Mouse (Mus musculus) heart, adult 2 months (tissue): ENCODE results near the gene Izumo1r. TPM values are rescaled to one million over a fixed set of nuclear protein-coding genes. Genes with fewer than 3 reads are reported as not detected.

Experiments
- DNase-seq, 2 experiments: peaks; one replicate each; pipeline ENCODE4 v3.0.0; 2021
- H3K27ac ChIP-seq: fragments of 200-600 bp; 2 replicates; pipeline ENCODE4 v1.8.1; 2022
- H3K27me3 ChIP-seq: fragments of 200-500 bp; 2 replicates; pipeline ENCODE4 v1.6.1; 2012; ENCODE audit warnings: mild to moderate bottlenecking, low read length, inconsistent platforms, mixed read lengths; ENCODE audit not compliant: control insufficient read depth, insufficient read depth
- H3K36me3 ChIP-seq: fragments of 200-500 bp; 2 replicates; pipeline ENCODE4 v1.6.1; 2012; ENCODE audit warnings: low read length, inconsistent platforms; ENCODE audit not compliant: control insufficient read depth, insufficient read depth
- H3K4me1 ChIP-seq: fragments of 200-500 bp; 2 replicates; pipeline ENCODE4 v1.6.1; 2011; ENCODE audit warnings: low read length; ENCODE audit not compliant: control insufficient read depth, insufficient read depth
- H3K4me3 ChIP-seq: fragments of 200-600 bp; 2 replicates; pipeline ENCODE4 v1.8.1; 2022
- H3K79me2 ChIP-seq: fragments of 200-500 bp; replicated peaks from 2 replicates; pipeline ENCODE4 v1.6.1; 2012; ENCODE audit warnings: mild to moderate bottlenecking, inconsistent platforms, low read length, moderate library complexity, mixed read lengths; ENCODE audit not compliant: control insufficient read depth, insufficient read depth
- H3K9ac ChIP-seq: fragments of 200-500 bp; 2 replicates; pipeline ENCODE4 v1.6.1; 2012; ENCODE audit warnings: low read depth, mild to moderate bottlenecking, control low read depth, inconsistent platforms, low read length, mixed read lengths
- CTCF ChIP-seq: fragments of 200-600 bp; IDR thresholded peaks from 2 replicates; pipeline ENCODE4 v1.8.1; 2022; ENCODE audit warnings: antibody characterized with exemption, mild to moderate bottlenecking, moderate library complexity
- EP300 ChIP-seq: fragments of 200-500 bp; IDR thresholded peaks from 2 replicates; pipeline ENCODE4 v1.6.1; 2011; ENCODE audit warnings: low read depth, low read length, control low read depth; ENCODE audit not compliant: insufficient read depth
- POLR2A ChIP-seq: fragments of 200-500 bp; IDR thresholded peaks from 2 replicates; pipeline ENCODE4 v1.6.1; 2011; ENCODE audit warnings: mild to moderate bottlenecking, low read depth, low read length, control low read depth; ENCODE audit not compliant: insufficient read depth
- WGBS: fragments of 180-500 bp; shearing (Covaris S2); methylation state at CpG from one replicate; pipeline ENCODE4 v1.1.7; 2018; 5-methylcytosine and 5-hydroxymethylcytosine counted together
- intact Hi-C: fragments of 180-260 bp; cut with DNase I; formaldehyde crosslinking; loops from one replicate; pipeline ENCODE4 v1.15.1; 2025
- polyA plus RNA-seq: library from polyadenylated mRNA; depleted of rRNA; stranded (reverse); fragments of >200 nt; gene quantifications from 2 replicates; pipeline ENCODE4 v1.2.3, GENCODE M21; 2012
- total RNA-seq, 2 experiments: library from RNA; stranded (reverse); gene quantifications; 2 replicates each; pipeline ENCODE4 v1.2.3; 2021

Gene Izumo1r
- total and polyA plus RNA-seq, 3 experiments: 0.29 TPM; not detected in 2

DNA sequence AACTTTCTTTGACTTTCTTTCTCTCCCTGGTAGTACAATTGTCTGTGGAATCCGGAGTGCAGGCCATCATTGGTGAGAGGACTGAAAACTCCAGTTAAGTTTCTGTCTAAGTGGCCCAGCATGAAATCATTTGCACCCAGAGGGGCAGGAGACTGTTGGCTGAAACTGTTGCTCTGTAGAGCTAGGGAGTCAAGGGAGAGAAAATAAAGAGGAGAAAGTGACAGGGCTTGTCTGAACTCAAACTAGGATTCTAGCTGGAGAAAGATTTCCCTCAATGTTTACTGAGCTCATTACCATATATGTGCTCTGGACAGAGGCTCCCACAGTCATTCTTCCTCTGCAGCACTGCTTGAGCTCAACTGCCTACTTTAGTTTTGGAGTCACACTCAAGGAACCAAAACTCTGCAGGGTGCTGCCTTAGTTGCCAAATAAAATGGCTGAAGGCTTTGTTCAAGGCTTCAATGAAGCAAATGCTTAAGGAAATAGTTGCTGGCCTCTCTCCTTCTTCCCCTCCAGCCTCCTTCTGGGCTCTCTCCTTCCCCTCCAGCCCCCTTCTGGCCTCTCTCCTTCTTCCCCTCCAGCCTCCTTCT, 18.3 kb upstream of the Izumo1r start:
- no peaks in the 10 kb centered on the region for H3K79me2 ChIP-seq
- H3K27ac ChIP-seq: no peak overlapping the region
- intact Hi-C loops: no loop called here
- H3K36me3 ChIP-seq: no peaks in the 10 kb centered on the region
- DNase-seq: no peak
- H3K4me3 ChIP-seq: no peak overlapping the region
- TF ChIP-seq POLR2A (no peak), CTCF (no peak), EP300 (no peak)
- H3K4me1 ChIP-seq: no peaks in the 10 kb centered on the region
- WGBS: 35% methylated on average over 1 of the region's 1 CpGs
- peaks cover 2% of the 10 kb centered on the region; the same call in 1 of the 2 replicates for H3K27me3 ChIP-seq
- H3K9ac ChIP-seq: no peak overlapping the region

DNA sequence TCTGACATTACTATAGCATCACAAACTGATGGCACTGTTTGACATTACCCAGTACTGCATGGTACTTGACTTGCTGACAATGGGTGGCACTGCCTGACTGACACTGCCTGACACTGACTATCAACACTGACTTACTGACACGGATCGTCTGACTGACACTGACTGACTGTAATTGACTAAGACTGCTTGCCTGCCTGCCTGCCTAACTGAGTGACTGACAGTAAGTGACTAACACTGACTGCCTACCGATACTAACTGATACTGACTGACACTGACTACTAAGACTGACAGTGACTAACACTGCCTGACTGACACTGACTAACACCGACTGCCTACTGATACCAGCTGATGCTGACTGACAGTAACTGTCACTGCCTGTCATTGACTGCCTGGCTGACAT, 17.5 kb upstream of the Izumo1r start:
- no peak overlapping the region for H3K9ac ChIP-seq
- no peak for TF ChIP-seq EP300
- TF ChIP-seq POLR2A: no peak
- no peak for TF ChIP-seq CTCF
- intact Hi-C loops: no loop called here
- H3K27ac ChIP-seq: no peak overlapping the region
- DNase-seq: no peak
- whole genome bisulfite sequencing: 41% methylated on average over 4 of the region's 4 CpGs
- H3K36me3 ChIP-seq: no peaks in the 10 kb centered on the region
- peaks cover 2% of the 10 kb centered on the region; the same call in 1 of the 2 replicates for H3K27me3 ChIP-seq
- no peak overlapping the region for H3K4me3 ChIP-seq
- H3K79me2 ChIP-seq: no peaks in the 10 kb centered on the region
- H3K4me1 ChIP-seq: no peaks in the 10 kb centered on the region

DNA sequence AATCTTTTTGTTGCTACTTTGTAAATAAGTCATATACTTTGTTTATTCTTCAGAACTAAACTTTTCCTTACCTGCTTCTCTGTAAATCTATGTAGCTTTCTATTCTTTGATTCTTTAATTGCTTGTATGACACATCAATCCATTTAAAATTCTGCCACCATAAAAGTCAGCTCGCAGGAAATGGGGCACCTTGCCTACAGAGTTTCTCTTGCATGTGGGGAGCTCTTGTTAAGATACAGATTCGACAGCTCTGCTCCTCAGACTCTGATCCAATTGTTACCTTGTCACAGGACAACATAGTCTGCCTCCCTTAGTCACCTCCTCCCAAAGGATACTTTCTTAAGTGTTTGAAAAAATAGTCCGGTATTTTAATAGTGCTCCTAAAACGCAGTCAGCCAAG, 16.9 kb upstream of the Izumo1r start:
- H3K79me2 ChIP-seq: no peaks in the 10 kb centered on the region
- no peak overlapping the region for H3K4me3 ChIP-seq
- no peak for DNase-seq
- H3K27ac ChIP-seq: no peak overlapping the region
- no peaks in the 10 kb centered on the region for H3K4me1 ChIP-seq
- no peak overlapping the region for H3K9ac ChIP-seq
- intact Hi-C loops: no loop called here
- WGBS: 80% methylated on average over 4 of the region's 4 CpGs
- peaks cover 2% of the 10 kb centered on the region; the same call in 1 of the 2 replicates for H3K27me3 ChIP-seq
- TF ChIP-seq CTCF: no peak
- no peak for TF ChIP-seq EP300
- TF ChIP-seq POLR2A: no peak
- no peaks in the 10 kb centered on the region for H3K36me3 ChIP-seq

DNA sequence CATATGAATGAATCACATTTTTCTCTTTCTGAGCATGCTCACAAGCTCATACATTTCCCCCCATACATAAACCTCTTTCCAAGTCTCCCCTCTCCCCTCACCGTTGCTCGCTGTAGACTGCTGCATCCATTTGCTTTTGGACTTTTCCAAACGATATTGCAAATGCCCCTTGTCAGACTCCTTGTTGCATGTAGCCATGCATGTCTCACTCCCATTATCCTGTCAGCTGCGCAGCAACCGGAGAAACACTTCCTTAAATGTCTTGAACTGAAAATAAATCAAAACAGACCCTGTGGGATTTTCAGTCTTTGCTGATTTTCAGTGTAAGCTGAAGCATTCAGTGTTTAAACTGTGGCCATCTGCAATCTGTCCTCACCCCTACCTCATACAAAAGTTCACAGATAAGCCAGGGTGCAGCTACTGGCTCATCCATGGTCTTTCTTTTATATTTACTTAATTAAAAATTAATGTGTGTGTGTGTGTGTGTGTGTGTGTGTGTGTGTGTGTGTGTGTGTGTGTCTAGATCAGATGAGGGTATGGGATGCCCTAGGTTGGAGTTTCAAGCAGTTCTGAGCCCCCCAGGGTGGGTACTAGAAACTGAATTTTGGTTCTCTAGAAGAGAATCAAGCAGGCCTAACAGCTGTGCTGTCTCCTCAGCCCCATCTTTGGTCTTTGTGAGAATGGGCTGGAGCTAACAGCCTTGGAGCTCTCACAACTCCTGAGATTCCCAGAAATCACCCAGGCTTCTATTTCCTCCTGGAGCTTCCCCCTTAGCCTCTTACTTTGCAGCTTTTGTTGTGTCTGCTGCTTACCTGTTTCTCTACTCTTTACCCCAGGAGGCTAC, 15.3 kb upstream of the Izumo1r start:
- no peaks in the 10 kb centered on the region for H3K79me2 ChIP-seq
- no peaks in the 10 kb centered on the region for H3K36me3 ChIP-seq
- WGBS: 48% methylated on average over 5 of the region's 5 CpGs
- H3K4me3 ChIP-seq: no peak overlapping the region
- no peak overlapping the region for H3K27ac ChIP-seq
- no peaks in the 10 kb centered on the region for H3K4me1 ChIP-seq
- no peak for TF ChIP-seq CTCF
- no peak for TF ChIP-seq POLR2A
- TF ChIP-seq EP300: no peak
- no peak overlapping the region for H3K9ac ChIP-seq
- intact Hi-C loops: no loop called here
- peaks cover 2% of the 10 kb centered on the region; the same call in 1 of the 2 replicates for H3K27me3 ChIP-seq
- no peak for DNase-seq

DNA sequence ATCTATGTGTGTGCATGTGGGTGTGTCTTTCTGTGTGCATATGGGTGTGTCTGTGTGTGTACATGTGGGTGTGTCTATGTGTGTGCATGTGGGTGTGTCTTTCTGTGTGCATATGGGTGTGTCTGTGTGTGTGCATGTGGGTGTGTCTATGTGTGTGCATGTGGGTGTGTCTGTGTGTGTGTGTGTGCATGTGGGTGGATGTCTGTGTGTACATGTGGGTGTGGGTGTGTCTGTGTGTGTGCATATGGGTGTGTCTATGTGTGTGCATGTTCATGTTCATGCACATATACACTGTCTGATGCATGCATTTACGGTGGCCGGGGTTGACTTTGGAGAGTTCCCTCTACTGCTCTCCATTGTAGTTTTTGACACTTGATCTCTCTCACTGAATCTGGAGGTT, 13.9 kb upstream of the Izumo1r start:
- Histone ChIP-seq H3K4me1 (no peaks in the 10 kb centered on the region), H3K36me3 (no peaks in the 10 kb centered on the region), H3K79me2 (no peaks in the 10 kb centered on the region), H3K27me3 (peaks cover 2% of the 10 kb centered on the region; the same call in 1 of the 2 replicates), H3K9ac (no peak overlapping the region), H3K27ac (no peak overlapping the region), H3K4me3 (no peak overlapping the region)
- DNase-seq: no peak
- no peak for TF ChIP-seq CTCF
- no peak for TF ChIP-seq EP300
- TF ChIP-seq POLR2A: no peak
- WGBS: 89% methylated on average over 2 of the region's 2 CpGs
- intact Hi-C loops: no loop called here

DNA sequence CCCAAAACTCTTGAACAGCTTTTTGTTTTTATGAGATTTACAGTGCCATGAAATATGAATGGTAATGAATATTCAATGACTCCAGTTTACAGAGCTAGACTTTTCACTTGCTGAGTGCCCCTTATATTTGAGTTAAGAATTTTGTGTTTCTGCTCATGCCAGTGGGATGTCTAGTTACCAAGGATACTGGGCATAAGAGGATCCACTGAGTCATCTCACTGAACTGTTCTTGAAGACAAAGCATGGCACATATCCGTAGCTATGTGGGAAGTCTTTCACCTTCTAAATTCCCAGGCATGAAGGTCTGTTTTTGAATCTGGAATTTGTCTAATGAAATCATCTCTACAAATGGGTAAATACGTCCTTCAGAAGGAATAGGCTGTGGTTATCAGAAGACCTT, 8.3 kb upstream of the Izumo1r start:
- no peaks in the 10 kb centered on the region for H3K27me3 ChIP-seq
- no peaks in the 10 kb centered on the region for H3K36me3 ChIP-seq
- no peak overlapping the region for H3K9ac ChIP-seq
- TF ChIP-seq CTCF: no peak
- TF ChIP-seq EP300: no peak
- no peak for TF ChIP-seq POLR2A
- no peak overlapping the region for H3K27ac ChIP-seq
- H3K4me3 ChIP-seq: no peak overlapping the region
- intact Hi-C loops: no loop called here
- DNase-seq: no peak
- 71% methylated on average over 2 of the region's 2 CpGs for WGBS
- no peaks in the 10 kb centered on the region for H3K4me1 ChIP-seq
- no peaks in the 10 kb centered on the region for H3K79me2 ChIP-seq
